Mouse (Mus musculus) olfactory bulb, adult 2 months (tissue): Measurements from ENCODE around the gene Ncl.

Experiments used
- CTCF ChIP-seq: fragments of 200-500 bp; IDR thresholded peaks from 2 replicates; pipeline ENCODE4 v1.5.1; 2012; ENCODE audit warnings: low read depth, mild to moderate bottlenecking, low read length, moderate library complexity; ENCODE audit not compliant: insufficient read depth
- POLR2A ChIP-seq: fragments of 200-500 bp; IDR thresholded peaks from 2 replicates; pipeline ENCODE4 v1.6.1; 2012; ENCODE audit warnings: mild to moderate bottlenecking, low read depth, low read length, moderate library complexity; ENCODE audit not compliant: insufficient read depth

DNA sequence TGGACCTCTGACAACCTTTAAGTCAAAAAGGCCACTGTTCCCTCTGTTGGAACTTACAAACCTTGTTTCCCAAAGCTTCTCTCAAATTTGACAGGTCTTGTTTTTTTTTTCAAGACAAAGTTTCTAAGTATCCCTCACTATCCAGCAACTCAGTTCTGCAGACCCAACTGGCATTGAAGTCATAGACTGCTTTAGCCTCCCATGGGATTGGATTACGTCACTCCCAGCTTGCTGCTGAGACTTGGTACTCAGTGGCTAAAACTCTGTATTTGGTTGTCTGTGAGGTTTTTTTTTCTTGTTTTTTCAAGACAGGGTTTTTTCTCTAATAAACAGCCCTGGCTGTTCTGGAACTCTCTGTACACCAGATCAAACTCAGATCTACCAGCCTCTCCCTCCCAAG is 9.5 kb downstream of the Ncl start:
- no peak for TF ChIP-seq CTCF
- TF ChIP-seq POLR2A, result no peak
